Mouse (Mus musculus) frontal cortex, postnatal 10 days (tissue): ENCODE results near the gene Ccnt1.

Experiments
- DNase-seq, 2 experiments: peaks; one replicate each; pipeline ENCODE4 v3.0.0; 2022; ENCODE audit warnings: low spot score in 2 of 2, mixed read lengths in 1 of 2

Gene Ccnt1

DNA sequence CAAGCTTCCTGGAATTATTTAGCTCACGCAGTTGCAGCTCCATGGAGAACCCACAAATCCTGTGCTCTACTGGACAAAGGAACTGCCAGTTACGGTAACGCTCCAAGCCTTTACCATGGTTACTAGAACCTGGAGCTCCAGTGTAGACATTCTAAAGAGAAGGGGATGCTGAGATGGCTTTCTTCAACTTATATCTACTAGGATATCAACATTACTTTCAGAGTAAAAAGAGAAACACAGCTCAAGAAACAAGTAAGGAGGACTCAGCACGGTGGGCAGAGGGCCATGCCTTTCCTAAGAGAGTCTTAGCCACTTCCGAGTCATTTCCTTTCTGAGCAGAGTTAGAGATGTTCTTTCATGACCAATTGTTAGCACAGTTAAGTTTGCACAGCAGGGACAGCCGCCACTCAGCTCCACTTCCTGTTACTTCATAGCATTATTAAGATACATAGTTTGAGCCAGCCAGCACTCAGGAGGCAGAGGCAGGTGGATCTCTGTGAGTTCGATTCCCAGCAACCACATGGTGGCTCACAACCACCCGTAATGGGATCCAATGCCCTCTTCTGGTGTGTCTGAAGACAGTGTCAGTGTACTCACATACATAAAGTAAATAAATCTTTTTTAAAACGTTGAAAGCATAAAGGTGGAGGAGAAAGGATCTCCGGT lies at the start of gene Ccnt1, which contains the start of gene 4930415O20Rik:
Gene Ccnt1, minus strand, starts transcription at position 51 of the 666 bp plus-strand sequence.
Gene 4930415O20Rik, plus strand, starts transcription at position 132 of the 666 bp plus-strand sequence.
- DNase-seq: no peak

DNA sequence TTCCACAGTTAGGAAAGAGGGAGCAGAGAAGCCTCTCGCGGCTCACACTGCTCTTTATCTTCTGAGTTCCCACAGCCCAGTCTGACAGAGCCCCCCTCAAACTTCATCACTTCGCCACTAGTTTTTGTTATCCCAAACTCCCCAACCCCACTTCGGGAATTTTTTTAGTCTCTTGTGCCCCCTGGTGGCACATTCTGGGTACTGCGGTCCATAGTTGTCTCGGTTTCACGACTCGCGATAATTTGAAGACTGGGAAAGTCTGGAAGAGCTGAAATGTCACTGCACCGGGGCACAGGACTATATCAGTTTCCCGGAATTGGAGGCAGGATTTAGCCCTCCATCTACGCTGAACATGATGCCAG lies 46.4 kb upstream of the Ccnt1 start:
- peak in 1 of 2 experiments; percentile 68 for DNase-seq

DNA sequence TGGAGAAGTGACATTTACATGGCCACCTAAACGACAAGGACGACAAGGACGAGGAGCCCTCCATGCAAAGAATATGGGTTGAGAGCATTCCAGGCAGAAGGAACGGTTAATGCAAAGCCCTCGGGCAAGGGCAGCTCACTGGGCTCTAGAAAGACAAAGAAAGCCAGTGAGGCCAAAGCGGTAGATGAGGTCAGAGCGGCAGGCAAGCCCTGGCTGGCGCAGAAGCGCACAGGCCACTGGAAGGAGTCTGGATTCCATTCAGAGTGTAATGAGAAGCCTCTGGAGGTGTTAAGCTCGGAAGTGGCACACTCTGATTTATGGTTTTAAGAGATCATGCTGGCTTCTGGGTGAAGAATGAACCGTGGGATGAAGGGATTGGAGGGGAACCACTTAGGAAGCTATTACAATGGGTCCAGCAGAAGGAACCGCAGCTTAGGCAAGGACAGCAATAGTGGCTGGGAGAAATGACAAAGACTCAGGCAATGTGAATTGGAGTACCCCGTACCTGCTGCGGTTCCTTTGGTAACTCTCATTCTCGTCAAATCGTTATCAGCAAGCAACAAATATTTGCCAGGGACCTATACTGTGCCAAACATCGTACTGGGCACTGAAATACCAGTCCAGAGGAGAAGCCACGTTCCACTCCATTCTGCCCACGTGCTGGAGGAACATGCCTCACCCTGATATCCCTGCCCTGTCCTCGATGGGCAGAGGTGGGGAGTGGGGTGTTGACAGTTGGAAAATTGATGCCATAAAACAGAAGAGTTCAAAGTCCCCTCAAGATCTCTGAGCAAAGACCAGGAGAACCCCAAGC lies 45.8 kb upstream of the Ccnt1 start:
- no peak for DNase-seq

DNA sequence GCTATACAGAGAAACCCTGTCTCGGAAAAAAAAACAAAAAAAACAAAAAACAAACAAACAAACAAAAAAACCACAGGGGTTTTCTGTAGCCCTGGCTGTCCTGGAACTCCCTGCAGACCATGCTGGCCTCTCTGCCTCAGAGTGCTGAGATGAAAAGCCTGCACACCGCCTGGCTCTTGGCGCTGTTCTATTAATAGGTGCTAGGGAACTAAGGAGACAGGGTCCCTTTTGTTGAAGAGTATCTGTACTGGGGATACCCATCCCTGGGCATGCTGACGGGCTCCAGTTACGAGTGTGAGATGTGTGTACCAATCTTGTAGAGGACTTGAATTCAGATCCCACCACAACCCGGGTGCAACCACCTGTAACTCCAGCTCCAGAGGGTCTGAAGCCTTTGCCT lies 45.0 kb upstream of the Ccnt1 start:
- no peak for DNase-seq

DNA sequence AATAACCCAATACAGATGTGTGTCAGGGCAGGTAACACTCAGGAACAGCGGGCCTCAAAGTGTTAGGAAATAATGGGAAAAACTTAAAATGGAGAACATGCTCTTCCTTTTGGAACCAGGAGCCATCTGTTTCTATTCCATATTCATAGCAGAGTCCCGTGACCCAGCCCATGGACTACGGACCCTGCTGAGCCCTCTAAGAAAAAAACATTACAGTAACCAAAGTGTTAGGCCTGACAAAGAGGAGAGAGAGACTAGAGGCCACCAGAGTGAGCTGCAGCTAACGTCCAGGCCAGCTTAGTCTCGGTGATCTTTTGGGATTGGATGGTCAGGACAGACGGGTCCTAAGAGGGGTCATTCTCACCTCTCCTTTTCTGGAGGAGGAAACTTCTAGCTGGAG lies 44.2 kb upstream of the Ccnt1 start:
- DNase-seq: no peak

DNA sequence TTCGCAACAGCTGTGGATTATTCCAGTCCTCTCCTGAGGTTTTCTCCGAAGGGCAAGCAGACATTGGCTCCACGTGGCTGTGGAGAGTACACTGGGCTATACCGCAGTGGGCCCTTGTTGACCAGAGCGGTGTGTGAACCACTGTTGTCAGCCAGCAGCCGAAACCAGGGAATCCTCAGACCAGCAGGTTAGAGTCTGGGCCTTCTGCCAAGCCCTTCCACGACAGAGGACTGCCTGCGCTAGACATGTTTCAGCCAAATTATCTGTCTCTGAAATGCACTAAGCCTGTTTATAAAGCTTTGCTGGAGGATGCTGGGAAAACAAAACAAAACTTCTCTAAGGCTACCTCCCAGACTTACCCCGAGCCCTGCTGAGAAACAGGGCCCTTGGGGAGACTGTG lies 43.8 kb upstream of the Ccnt1 start:
- DNase-seq: no peak

DNA sequence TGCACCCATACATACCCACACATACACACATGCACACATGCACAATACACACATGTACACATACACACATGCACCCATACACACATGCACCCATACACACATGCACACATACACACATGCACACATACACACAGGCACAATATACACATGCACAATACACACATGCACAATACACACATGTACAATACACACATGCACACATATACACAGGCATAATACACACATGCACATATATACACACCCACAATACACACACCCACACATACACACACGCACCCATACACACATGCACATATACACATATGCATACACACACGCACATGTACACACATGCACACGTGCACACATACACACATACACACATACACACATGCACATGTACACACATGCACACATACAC lies 41.5 kb upstream of the Ccnt1 start:
- no peak for DNase-seq

DNA sequence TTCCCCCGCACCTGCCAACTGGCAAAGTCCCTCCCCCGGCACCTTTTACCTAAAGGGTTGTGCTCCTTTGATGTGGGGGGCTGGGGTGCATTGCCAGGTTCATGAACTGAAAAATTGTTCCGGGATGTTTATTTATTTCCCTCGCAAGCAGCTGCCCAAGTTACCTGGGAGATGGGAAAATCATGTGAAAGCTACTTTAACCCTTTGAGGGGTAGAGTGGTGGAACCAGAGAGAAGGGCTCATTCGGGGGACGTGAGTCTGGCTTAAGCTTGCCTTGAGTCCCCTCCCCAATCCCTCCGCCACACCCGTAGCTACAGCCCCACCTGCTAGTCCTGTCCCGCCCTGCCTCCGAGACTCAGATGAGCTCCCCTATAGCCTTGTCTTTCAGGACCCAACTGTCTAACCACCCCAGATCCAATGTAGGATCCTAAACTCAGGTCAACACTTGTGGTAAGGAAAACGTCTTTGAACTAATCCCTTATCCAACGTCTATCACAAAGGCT lies 39.5 kb upstream of the Ccnt1 start:
- no peak for DNase-seq

DNA sequence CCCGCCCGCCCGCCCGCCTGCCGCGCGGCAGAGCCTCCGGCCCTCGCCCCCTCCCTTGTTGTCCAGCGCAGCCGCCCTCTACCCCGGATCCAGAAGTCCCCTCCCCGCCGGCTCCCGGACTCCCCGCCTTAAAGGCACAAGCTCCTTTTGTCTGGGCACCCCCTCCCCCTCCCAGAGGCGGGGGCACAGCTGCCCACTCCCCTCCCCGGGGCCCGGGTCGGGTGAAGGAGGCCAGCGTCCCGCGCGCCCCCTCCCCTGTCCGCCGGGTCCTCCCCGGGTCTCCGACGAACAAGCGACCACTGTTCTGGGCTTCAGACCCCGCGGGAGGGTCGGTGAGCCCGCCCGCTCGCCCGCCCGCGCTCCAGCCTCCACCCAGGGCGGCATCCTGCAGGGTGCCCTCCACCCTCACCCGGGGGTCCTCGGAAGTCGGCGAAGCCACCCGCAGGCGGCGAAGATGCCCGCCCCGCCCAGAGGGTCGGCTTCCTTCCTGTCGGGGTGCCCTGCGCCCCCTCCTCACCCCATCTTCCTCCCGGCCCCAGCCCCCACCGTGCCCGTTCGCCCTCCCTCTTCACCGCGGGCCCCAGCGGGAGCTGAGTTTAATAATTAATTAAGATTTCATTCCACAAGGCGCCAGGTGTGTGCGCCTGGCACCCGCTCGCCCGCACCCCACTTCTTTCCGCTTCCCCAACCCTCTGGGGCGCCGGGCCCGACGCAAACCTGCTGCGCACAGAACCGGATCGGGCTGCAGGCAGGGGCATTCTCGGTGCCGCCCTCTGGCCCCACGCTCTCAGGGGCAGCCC lies 38.8 kb upstream of the Ccnt1 start, which contains the start of gene Adcy6:
Gene Adcy6, minus strand, starts transcription at position 746 of the 800 bp plus-strand sequence.
- DNase-seq: peak; percentile 81

DNA sequence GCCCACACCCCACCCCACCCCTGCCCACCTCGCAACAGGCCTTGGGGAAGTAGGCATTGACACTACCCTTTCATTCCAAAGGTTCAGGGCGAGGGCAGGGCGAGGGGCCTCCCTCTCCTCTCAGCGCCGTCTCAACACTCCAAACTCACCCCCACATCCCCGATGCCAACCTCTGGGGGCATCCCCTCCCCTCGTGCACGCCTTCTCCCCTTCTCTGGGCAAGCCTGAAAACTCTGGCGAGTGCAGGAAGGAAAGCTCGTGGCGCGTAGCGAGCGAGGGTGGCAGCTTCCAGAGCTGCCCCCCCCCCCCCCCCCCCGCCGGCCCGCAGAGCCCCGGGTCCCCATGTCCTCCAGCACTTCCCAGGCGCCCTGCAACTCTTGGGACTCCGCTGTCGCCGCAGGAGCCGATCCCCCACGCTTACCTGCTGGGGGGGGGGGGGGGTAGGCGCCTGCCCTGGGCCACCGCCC lies 38.1 kb upstream of the Ccnt1 start:
- DNase-seq: no peak

DNA sequence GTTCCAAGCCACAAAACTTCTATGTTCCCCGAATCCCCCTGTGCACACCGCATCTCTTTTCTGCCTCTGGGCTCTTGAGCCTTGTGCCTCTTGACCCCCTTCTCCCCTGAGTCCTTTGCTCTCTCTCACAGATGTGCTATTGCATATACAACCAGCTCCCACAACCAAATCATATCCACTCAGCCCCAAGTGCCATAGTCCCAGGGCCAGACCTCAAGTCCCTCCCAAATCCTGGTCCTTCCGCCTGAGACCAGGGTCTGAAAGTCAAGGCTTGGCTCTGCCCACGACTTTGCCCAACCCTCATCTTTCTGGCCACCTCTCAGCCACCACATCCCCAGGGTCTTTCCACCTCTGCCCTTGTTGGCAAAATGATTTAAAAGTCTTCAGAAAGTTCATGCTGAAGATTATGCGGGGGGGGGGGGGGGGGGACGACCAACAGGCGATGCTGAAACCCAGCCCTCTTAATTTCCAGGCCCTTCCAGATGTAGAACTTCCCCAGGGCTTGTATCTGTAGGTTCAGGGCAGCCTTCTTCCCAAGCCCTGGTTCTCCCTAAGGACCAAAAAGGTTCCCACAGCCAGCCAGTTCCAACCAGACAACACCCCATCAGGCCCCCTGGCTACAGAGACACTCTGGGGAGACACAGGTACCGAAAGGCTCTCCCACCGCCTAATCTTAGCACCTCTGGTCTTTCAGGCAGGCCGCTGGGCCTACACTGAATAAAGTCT lies 37.5 kb upstream of the Ccnt1 start:
- no peak for DNase-seq

DNA sequence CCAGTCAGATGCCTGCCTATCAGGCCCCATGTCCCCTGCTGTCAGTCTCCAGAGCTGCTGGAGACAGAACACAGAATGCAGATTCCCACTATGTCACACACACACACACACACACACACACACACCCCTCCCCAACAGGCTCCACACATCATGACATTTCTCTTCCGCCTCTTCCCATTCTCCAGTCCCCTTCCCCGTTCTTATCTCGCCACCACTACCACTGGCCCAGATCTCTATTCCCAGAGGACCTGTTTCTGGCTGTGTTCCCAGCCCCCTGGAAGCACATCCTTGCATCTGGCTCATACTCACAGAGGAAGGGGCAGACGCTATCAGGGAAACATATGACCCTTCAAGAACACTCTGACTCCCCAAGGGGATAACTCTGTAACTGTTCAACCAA lies 36.8 kb upstream of the Ccnt1 start:
- DNase-seq: no peak

DNA sequence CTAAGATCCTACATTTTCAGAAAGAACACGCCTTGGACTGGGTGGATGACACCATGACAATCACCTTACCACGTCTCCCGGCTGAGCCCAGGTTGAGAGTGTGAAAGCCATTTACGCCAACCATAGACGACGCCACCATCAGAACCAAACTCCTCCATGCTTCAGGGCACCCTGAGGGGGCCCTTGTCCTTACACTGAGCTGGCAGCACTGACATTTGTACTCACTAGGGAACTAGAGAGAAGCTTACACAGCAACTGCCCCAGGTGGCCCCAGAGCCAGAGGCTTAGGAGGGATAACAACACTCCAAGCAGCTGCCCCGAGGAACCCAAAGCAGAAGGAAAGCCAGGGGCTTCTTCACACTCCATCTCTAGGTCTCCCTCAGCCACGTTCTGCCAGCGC lies 36.0 kb upstream of the Ccnt1 start:
- DNase-seq: no peak

DNA sequence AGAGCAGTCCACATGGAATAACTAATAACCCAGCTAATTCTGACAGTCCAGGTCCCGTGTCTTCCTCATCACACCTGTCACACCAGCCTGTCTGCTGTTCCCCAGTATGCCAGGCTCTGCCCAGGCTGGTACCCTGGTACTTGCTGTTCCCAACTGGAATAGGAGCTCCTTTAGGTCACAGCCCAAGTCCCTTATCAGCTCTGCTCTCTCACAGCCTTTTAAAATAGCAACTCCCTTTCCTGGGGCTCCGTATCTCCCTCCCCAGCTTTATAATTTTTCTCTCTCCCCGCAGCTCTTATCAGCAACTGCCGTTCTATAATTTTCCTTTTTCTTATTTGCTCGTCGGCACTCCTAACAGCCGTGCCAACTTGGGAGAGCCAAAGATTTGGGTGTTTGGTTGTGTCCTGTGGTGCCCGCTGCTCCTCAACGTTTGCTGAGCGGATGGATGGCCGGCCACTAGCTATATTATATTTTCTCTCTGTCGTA lies 35.4 kb upstream of the Ccnt1 start:
- DNase-seq: no peak

DNA sequence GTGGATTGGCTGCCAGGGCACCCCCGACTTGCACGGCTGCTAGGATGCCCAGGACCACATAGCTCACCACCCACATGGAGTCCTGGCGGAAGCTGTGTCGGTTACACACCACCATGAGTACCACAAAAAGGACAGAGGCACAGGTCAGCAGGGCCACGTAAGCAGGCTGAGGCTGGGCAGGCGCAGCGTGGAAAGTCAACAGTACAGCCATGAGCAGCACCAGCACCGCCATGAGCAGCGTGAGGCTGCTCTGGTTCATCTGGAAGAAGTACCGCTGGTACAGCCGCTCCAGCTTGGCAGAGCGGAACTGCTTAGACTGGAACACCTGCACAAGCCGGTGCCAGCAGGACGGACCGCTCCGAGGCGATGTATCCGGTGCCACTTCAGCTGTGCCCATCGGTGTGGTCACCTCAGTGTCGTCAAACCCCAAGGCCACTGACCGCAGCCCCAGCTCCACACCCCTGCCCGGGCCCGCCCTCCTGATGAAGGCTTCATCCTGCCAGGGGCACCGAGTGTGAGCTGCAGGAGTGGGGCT lies 33.4 kb upstream of the Ccnt1 start:
- DNase-seq: no peak

DNA sequence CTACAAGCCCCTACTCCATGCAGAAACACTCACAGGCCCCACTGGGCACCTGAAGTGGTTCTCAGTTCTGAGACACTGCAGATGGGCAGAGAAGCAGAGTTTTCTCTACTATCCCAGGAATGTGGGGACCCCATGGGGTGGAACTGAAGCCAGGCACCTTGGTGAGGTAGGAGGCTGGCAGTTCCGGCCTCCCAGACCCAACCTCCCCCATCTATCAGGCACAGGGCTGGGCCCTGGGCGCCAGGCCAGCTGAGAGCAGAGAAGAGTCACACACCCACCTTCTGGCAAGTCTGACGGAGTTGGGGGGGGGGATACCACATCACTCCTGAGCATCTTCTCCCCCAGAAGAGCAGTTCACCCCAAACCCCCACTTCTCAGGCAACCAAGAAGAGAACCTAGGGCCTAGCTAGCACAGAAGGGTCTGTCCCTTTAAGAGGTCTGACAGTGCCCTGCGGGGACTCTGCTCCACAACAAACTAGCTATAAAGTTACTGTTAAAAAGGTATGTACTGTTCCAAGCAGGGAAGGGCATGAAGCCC lies 32.3 kb upstream of the Ccnt1 start:
- no peak for DNase-seq

DNA sequence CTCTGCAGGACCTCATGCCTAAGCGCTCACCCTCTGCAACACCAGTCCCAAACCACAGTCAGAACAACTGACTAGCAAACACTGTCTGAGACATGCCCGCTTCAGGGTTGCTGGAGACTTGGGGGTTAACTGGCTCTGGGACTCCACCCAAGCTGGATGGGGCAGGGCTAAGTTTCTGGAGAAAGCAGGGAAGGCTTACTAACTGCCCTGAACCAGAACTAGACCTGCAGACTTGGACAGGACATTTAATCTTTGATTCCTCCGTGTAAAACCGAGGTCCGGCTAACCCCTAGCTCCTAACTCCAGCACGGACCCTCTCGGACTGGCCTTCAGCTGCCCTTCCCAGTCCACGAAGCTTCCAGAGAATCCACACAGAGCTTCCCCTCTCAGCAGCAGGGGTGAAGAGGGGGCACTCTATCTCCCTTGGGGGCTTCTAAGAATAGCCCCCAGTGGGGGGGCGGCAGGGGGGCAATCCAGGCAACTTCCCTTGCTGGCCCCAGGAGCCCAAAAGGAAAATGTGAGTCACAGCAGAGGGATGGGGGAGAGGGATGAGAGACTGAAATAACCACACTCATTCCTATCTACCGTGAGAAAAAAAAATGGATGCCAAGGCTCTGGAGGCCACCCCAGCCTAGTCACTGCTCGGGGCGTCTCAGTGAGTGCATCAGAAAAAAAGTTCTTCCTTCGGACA lies 31.6 kb upstream of the Ccnt1 start:
- no peak for DNase-seq

DNA sequence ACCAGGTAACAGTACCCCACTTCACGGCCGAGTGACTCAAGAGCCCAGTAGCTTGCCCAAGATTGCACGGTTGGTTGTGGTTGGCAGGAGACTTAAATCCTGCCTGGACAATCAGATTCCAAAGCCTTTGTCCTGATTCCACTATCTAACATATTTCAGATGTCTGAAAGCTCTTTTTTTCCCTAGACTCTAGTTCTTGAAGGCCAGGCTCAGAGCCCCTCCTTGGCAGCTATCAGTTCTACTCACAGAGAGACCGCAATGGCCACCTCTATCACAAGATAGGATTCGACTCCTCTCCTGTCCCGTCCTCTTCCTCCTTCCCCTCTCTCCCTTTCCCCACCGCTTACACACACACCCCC lies 31.1 kb upstream of the Ccnt1 start:
- DNase-seq: no peak

DNA sequence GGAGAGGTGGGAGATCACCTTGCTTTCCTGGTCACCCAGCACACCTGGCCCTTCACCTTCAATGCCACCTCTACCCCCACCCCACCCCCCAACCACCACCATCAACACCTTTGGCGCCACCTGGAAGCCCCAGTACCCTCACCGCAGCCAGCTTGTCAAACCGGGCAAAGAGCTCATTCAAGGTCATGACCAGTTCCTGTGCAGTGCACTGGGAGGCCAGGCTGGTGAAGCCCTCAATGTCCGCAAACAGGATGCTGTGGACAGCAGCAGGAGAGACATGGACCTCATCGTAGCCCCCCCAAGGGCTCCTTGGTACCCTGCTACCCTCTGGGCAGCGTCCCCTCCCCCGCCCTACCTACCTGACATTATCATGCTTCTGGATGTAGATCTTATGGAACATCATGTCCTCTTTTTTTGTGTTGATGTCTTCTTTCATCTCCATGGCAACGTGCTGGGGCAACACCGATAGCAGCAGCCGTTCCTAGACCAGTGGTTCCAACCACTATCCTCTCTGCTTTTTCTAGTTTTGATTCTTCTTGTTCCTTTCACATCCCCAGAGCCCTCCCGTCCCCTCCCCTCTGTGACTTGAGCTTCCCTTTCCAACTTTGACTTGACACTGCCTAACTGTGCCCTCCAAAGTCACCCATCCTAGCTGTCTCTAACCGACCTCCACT lies 29.4 kb upstream of the Ccnt1 start:
- DNase-seq: no peak

DNA sequence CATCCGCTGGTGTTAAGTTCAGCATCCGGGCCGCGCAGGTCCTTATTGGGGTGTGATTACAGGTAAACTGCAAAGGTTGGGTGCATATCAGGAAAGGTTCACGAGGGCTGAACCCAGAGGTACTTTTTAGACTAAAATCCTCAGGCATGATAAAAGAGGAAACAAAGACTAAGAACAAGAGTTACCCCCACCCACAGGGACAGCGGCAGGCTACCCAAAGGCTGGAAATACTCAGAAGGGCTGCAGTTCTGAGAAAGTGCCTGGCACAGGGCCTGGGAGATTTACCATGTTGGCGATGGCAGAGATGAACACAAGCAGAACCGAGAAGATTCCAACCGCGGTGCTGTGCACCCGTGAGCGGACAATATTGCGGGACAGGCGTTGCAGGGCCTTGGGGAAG lies 25.9 kb upstream of the Ccnt1 start:
- no peak for DNase-seq
